ENCODE assay signal across 8 mouse cellular contexts in genomic region chr10:81433541-81434289, GRCm38 (mm10). TPM values are rescaled to one million over a fixed set of nuclear protein-coding genes. Genes with fewer than 3 reads are reported as not detected.
DNase-seq lines count a peak whose midpoint lies in the region; ATAC-seq and TF ChIP-seq lines count a peak whose summit lies in the region.

No protein-coding gene starts in this region.

- no peak for ATAC-seq in frontal cortex, adult (ENCODE audit: low TSS enrichment)
- peak; percentile 16; the same call in 1 of the 2 replicates for ATAC-seq in erythroid progenitor cell, adult 5-6 weeks (replicated peaks; ENCODE audit: low FRiP score, poor library complexity, severe bottlenecking)
- ATAC-seq in hindbrain, embryonic 16.5 days, result no peak
- ATAC-seq in liver, embryonic 15.5 days (ENCODE audit: insufficient read depth), result no peak
- no peak for ATAC-seq in neural tube, embryonic 12.5 days (ENCODE audit: low FRiP score, low read depth)

- H3K4me3 ChIP-seq in MEL (ENCODE audit: control insufficient read depth in 1 of 2, insufficient read depth in 1 of 2, low read depth in 2 of 2, low read length in 2 of 2), result peak overlapping the region; percentile 39 to 48
- H3K4me3 ChIP-seq in hindbrain, embryonic 16.5 days (ENCODE audit: low read length), result no peak overlapping the region
- H3K4me3 ChIP-seq in liver, embryonic 15.5 days (replicated peaks), result no peak overlapping the region
- H3K4me3 ChIP-seq in neural tube, embryonic 12.5 days, result no peak overlapping the region

- peaks cover 0 to 23% of the 10 kb centered on the region in 2 experiments; a peak in 2 of 4 replicates for H3K4me1 ChIP-seq in MEL (ENCODE audit: control insufficient read depth in 1 of 2, insufficient read depth in 2 of 2, low read length in 2 of 2)
- peaks cover 25% of the 10 kb centered on the region for H3K4me1 ChIP-seq in hindbrain, embryonic 16.5 days (ENCODE audit: control insufficient read depth, insufficient read depth, low read depth, low read length)
- H3K4me1 ChIP-seq in liver, embryonic 15.5 days (replicated peaks), result peaks cover 55% of the 10 kb centered on the region
- H3K4me1 ChIP-seq in neural tube, embryonic 12.5 days, result peaks cover 30% of the 10 kb centered on the region

- TF ChIP-seq RAD21 in MEL (IDR thresholded peaks at IDR 0.05; ENCODE audit: low read depth, low read length), result no peak

- peak overlapping the region; percentile 53 for H3K9ac ChIP-seq in MEL (ENCODE audit: control insufficient read depth, low read depth, low read length, poor library complexity, severe bottlenecking)
- H3K9ac ChIP-seq in hindbrain, embryonic 16.5 days (ENCODE audit: low read depth, low read length), result no peak overlapping the region
- no peak overlapping the region for H3K9ac ChIP-seq in liver, embryonic 15.5 days
- H3K9ac ChIP-seq in neural tube, embryonic 12.5 days, result no peak overlapping the region

- H3K27ac ChIP-seq in MEL (ENCODE audit: control insufficient read depth, low read depth, low read length), result peak overlapping the region; percentile 38
- peak overlapping the region; percentile 25; the same call in 1 of the 2 replicates for H3K27ac ChIP-seq in hindbrain, embryonic 16.5 days (ENCODE audit: low read depth, low read length)
- H3K27ac ChIP-seq in liver, embryonic 15.5 days (replicated peaks), result no peak overlapping the region
- H3K27ac ChIP-seq in neural tube, embryonic 12.5 days, result no peak overlapping the region

- no peak for TF ChIP-seq POLR2A in MEL (IDR thresholded peaks at IDR 0.05; ENCODE audit: control insufficient read depth in 1 of 2, insufficient read depth in 1 of 2, low read depth in 1 of 2, low read length in 2 of 2, poor library complexity in 1 of 2)

- TF ChIP-seq EP300 in MEL (IDR thresholded peaks at IDR 0.05; ENCODE audit: low read depth in 1 of 2, low read length in 2 of 2), result no peak

- H3K27me3 ChIP-seq in MEL (ENCODE audit: control insufficient read depth in 1 of 2, insufficient read depth in 2 of 2, low read length in 2 of 2), result peaks cover 0 to 3% of the 10 kb centered on the region in 2 experiments; a peak in 2 of 4 replicates
- H3K27me3 ChIP-seq in hindbrain, embryonic 16.5 days (replicated peaks; ENCODE audit: control insufficient read depth, insufficient read depth, low read length), result no peaks in the 10 kb centered on the region
- H3K27me3 ChIP-seq in liver, embryonic 15.5 days, result peaks cover 41% of the 10 kb centered on the region
- peaks cover 17% of the 10 kb centered on the region for H3K27me3 ChIP-seq in neural tube, embryonic 12.5 days (replicated peaks)

- peak overlapping the region; percentile 61; the same call in 1 of the 2 replicates for H3K4me2 ChIP-seq in hindbrain, embryonic 16.5 days (ENCODE audit: low read length)
- peak overlapping the region; percentile 63; the same call in 1 of the 2 replicates for H3K4me2 ChIP-seq in liver, embryonic 15.5 days
- H3K4me2 ChIP-seq in neural tube, embryonic 12.5 days (replicated peaks), result peak overlapping the region; percentile 53

- WGBS in hindbrain, embryonic 16.5 days, result 59% methylated on average over 26 of the region's 26 CpGs
- WGBS in liver, embryonic 15.5 days (ENCODE audit: insufficient replicate concordance), result 68% methylated on average over 26 of the region's 26 CpGs
- 76% methylated on average over 26 of the region's 26 CpGs for WGBS in neural tube, embryonic 12.5 days

- peaks cover 0 to 3% of the 10 kb centered on the region in 2 experiments; a peak in 1 of 4 replicates for H3K36me3 ChIP-seq in MEL (ENCODE audit: control insufficient read depth in 1 of 2, insufficient read depth in 2 of 2, low read length in 2 of 2)
- H3K36me3 ChIP-seq in hindbrain, embryonic 16.5 days (ENCODE audit: control insufficient read depth, insufficient read depth, low read length), result no peaks in the 10 kb centered on the region
- no peaks in the 10 kb centered on the region for H3K36me3 ChIP-seq in liver, embryonic 15.5 days (replicated peaks)
- H3K36me3 ChIP-seq in neural tube, embryonic 12.5 days, result no peaks in the 10 kb centered on the region

- no peaks in the 10 kb centered on the region for H3K9me3 ChIP-seq in MEL (replicated peaks; ENCODE audit: insufficient read depth, low read length)
- H3K9me3 ChIP-seq in hindbrain, embryonic 16.5 days (ENCODE audit: control insufficient read depth, low read length), result no peaks in the 10 kb centered on the region
- H3K9me3 ChIP-seq in liver, embryonic 15.5 days (replicated peaks), result no peaks in the 10 kb centered on the region
- H3K9me3 ChIP-seq in neural tube, embryonic 12.5 days, result no peaks in the 10 kb centered on the region

- no peaks in the 10 kb centered on the region; the same call in 1 of the 2 replicates for H3K79me2 ChIP-seq in MEL (ENCODE audit: control insufficient read depth, insufficient read depth, low read length, poor library complexity)

- peak; percentile 45 to 52 for DNase-seq in frontal cortex, postnatal 10 days (ENCODE audit: low spot score in 2 of 2)
- peak; percentile 70 for DNase-seq in MEL (ENCODE audit: low read depth, low spot score)
- peak; percentile 73 for DNase-seq in thymus, postnatal 25 days

- peak in 2 of 3 experiments; percentile 9 to 23; a peak in 2 of 6 replicates for TF ChIP-seq CTCF in MEL (IDR thresholded peaks at IDR 0.05 in 2 of 3, conservative IDR thresholded peaks at IDR 0.05 in 1 of 3; ENCODE audit: control insufficient read depth in 1 of 3, insufficient read depth in 1 of 3, low read depth in 2 of 3, low read length in 3 of 3, poor library complexity in 1 of 3, severe bottlenecking in 1 of 3)

TF ChIP-seq in MEL, 35 proteins besides CTCF, POLR2A, EP300 and RAD21 (continues in another document):
- TF ChIP-seq GATA1 (IDR thresholded peaks at IDR 0.05; ENCODE audit: low read depth, low read length), result 0 out of 2 replicates have a peak, but pooled peaks have one; percentile 29
- TF ChIP-seq SMC3 (IDR thresholded peaks at IDR 0.05; ENCODE audit: low read depth, low read length), result 0 out of 2 replicates have a peak, but pooled peaks have one; percentile 5
- peak; percentile 84 for TF ChIP-seq ETS1 (IDR thresholded peaks at IDR 0.05; ENCODE audit: low read depth, low read length)

RNA-seq across cellular contexts. Expression of gene Nfic, which starts 21.7 kb away (rescaled TPM):
- 2.0 and 3.6 TPM in 2 replicates for total RNA-seq in MEL (2012; rRNA removed)
- polyA plus RNA-seq in MEL (2012; ENCODE audit: insufficient read depth in 1 of 2, insufficient read length in 2 of 2, low read depth in 1 of 2, low replicate concordance in 2 of 2, missing spikeins in 1 of 2), result 1 to 10 TPM in 1 of 2 experiments, not detected in 1; 9.7 TPM
- total RNA-seq in erythroid progenitor cell, adult 5-6 weeks (2015; ENCODE audit: low replicate concordance), result 10.1 and 15.1 TPM in 2 replicates
- 0.45 and 0.90 TPM in 2 replicates for total RNA-seq in erythroid progenitor cell, adult 5-6 weeks (2017; ENCODE audit: low replicate concordance)
- polyA plus RNA-seq in hindbrain, embryonic 16.5 days (2015; fragmentation: Nextera tagmentation; extraction: Ambion mirVana), result 24.5 and 34.5 TPM in 2 replicates
- 9.5 and 11.5 TPM in 2 replicates for polyA plus RNA-seq in liver, embryonic 15.5 days (2015; fragmentation: Nextera tagmentation; extraction: Ambion mirVana)
- polyA plus RNA-seq in neural tube, embryonic 12.5 days (2016; fragmentation: Nextera tagmentation; extraction: Ambion mirVana), result 21.7 and 22.2 TPM in 2 replicates

RNA-seq across cellular contexts. Expression of gene Smim24, which starts 40.9 kb away (rescaled TPM):
- total RNA-seq in MEL (2012; rRNA removed), result 6.5 and 6.7 TPM in 2 replicates
- 10 to 100 TPM in 1 of 2 experiments, not detected in 1; 29.5 TPM for polyA plus RNA-seq in MEL (2012; ENCODE audit: insufficient read depth in 1 of 2, insufficient read length in 2 of 2, low read depth in 1 of 2, low replicate concordance in 2 of 2, missing spikeins in 1 of 2)
- 5.4 and 7.5 TPM in 2 replicates for total RNA-seq in erythroid progenitor cell, adult 5-6 weeks (2015; ENCODE audit: low replicate concordance)
- total RNA-seq in erythroid progenitor cell, adult 5-6 weeks (2017; ENCODE audit: low replicate concordance), result 4.2 TPM in 1 of 2 replicates, not detected in the other
- 1.6 and 2.3 TPM in 2 replicates for polyA plus RNA-seq in hindbrain, embryonic 16.5 days (2015; fragmentation: Nextera tagmentation; extraction: Ambion mirVana)
- 1.9 and 2.3 TPM in 2 replicates for polyA plus RNA-seq in liver, embryonic 15.5 days (2015; fragmentation: Nextera tagmentation; extraction: Ambion mirVana)
- 2.1 and 2.7 TPM in 2 replicates for polyA plus RNA-seq in neural tube, embryonic 12.5 days (2016; fragmentation: Nextera tagmentation; extraction: Ambion mirVana)

RNA-seq across cellular contexts. Expression of gene Gm48552, which starts 44.9 kb away (rescaled TPM):
- total RNA-seq in MEL (2012; rRNA removed), result 0.49 and 0.89 TPM in 2 replicates
- 1 to 10 TPM in 1 of 2 experiments, not detected in 1; 1.2 TPM for polyA plus RNA-seq in MEL (2012; ENCODE audit: insufficient read depth in 1 of 2, insufficient read length in 2 of 2, low read depth in 1 of 2, low replicate concordance in 2 of 2, missing spikeins in 1 of 2)
- not detected in 2 replicates for total RNA-seq in erythroid progenitor cell, adult 5-6 weeks (2015; ENCODE audit: low replicate concordance)
- total RNA-seq in erythroid progenitor cell, adult 5-6 weeks (2017; ENCODE audit: low replicate concordance), result not detected in 2 replicates
- 1.5 and 2.2 TPM in 2 replicates for polyA plus RNA-seq in hindbrain, embryonic 16.5 days (2015; fragmentation: Nextera tagmentation; extraction: Ambion mirVana)
- 0.56 TPM in 1 of 2 replicates, not detected in the other for polyA plus RNA-seq in liver, embryonic 15.5 days (2015; fragmentation: Nextera tagmentation; extraction: Ambion mirVana)
- polyA plus RNA-seq in neural tube, embryonic 12.5 days (2016; fragmentation: Nextera tagmentation; extraction: Ambion mirVana), result 2.3 and 2.5 TPM in 2 replicates

RNA-seq across cellular contexts. Expression of gene Celf5, which starts 48.8 kb away (rescaled TPM):
- total RNA-seq in MEL (2012; rRNA removed), result 0.03 and 0.08 TPM in 2 replicates
- under 1 TPM in 1 of 2 experiments, not detected in 1; 0.38 TPM for polyA plus RNA-seq in MEL (2012; ENCODE audit: insufficient read depth in 1 of 2, insufficient read length in 2 of 2, low read depth in 1 of 2, low replicate concordance in 2 of 2, missing spikeins in 1 of 2)
- total RNA-seq in erythroid progenitor cell, adult 5-6 weeks (2015; ENCODE audit: low replicate concordance), result not detected in 2 replicates
- total RNA-seq in erythroid progenitor cell, adult 5-6 weeks (2017; ENCODE audit: low replicate concordance), result not detected in 2 replicates
- polyA plus RNA-seq in hindbrain, embryonic 16.5 days (2015; fragmentation: Nextera tagmentation; extraction: Ambion mirVana), result 60.1 and 63.6 TPM in 2 replicates
- polyA plus RNA-seq in liver, embryonic 15.5 days (2015; fragmentation: Nextera tagmentation; extraction: Ambion mirVana), result 0.02 TPM in 1 of 2 replicates, not detected in the other
- polyA plus RNA-seq in neural tube, embryonic 12.5 days (2016; fragmentation: Nextera tagmentation; extraction: Ambion mirVana), result 32.3 and 33.0 TPM in 2 replicates

RNA-seq across cellular contexts. Expression of gene Gm48551, which starts 49.4 kb away (rescaled TPM):
- total RNA-seq in MEL (2012; rRNA removed), result 0.46 and 0.62 TPM in 2 replicates
- 1 to 10 TPM in 1 of 2 experiments, not detected in 1; 2.6 TPM for polyA plus RNA-seq in MEL (2012; ENCODE audit: insufficient read depth in 1 of 2, insufficient read length in 2 of 2, low read depth in 1 of 2, low replicate concordance in 2 of 2, missing spikeins in 1 of 2)
- 2.1 and 4.3 TPM in 2 replicates for total RNA-seq in erythroid progenitor cell, adult 5-6 weeks (2015; ENCODE audit: low replicate concordance)
- not detected in 2 replicates for total RNA-seq in erythroid progenitor cell, adult 5-6 weeks (2017; ENCODE audit: low replicate concordance)
- 7.9 and 9.4 TPM in 2 replicates for polyA plus RNA-seq in hindbrain, embryonic 16.5 days (2015; fragmentation: Nextera tagmentation; extraction: Ambion mirVana)
- 0.75 and 0.88 TPM in 2 replicates for polyA plus RNA-seq in liver, embryonic 15.5 days (2015; fragmentation: Nextera tagmentation; extraction: Ambion mirVana)
- 5.0 and 5.3 TPM in 2 replicates for polyA plus RNA-seq in neural tube, embryonic 12.5 days (2016; fragmentation: Nextera tagmentation; extraction: Ambion mirVana)

Comparison
In these comparisons a context has a peak if more than half of its experiments do, and no peak if none do; other contexts are left out.
1. H3K27ac ChIP-seq: peak in MEL (single experiment) and hindbrain, embryonic 16.5 days (single experiment); none in liver, embryonic 15.5 days (single experiment) and neural tube, embryonic 12.5 days (single experiment).
2. H3K4me3 ChIP-seq: peak in MEL (2 of 2); none in hindbrain, embryonic 16.5 days (single experiment), liver, embryonic 15.5 days (single experiment) and neural tube, embryonic 12.5 days (single experiment).
3. Peak in every context shown above with its lines, with median percentiles within 50 percentile points of each other: DNase-seq and H3K4me2 ChIP-seq.